Mouse (Mus musculus) left cerebral cortex, adult 9 months (tissue): ENCODE results near the gene Olfr1226.
"Not testable (repeated sequence)": the region's sequence is repeated elsewhere in the genome, so short reads cannot be mapped to it uniquely, and the experiment has no call there.

Source experiments
- DNase-seq, 2 experiments: peaks; one replicate each; pipeline ENCODE4 v3.0.0; 2022; ENCODE audit warnings: low spot score in 2 of 2

The Olfr1226 gene

GRCm38 (mm10) chr2:89199948-89200347 is at the start of gene Olfr1226:
Gene Olfr1226, minus strand, starts transcription at chr2:89200048.
- DNase-seq, result no peak

- no peak for DNase-seq
Observed at GRCm38 (mm10) chr2:89196325-89196982, 3.4 kb downstream of the Olfr1226 start.

DNA sequence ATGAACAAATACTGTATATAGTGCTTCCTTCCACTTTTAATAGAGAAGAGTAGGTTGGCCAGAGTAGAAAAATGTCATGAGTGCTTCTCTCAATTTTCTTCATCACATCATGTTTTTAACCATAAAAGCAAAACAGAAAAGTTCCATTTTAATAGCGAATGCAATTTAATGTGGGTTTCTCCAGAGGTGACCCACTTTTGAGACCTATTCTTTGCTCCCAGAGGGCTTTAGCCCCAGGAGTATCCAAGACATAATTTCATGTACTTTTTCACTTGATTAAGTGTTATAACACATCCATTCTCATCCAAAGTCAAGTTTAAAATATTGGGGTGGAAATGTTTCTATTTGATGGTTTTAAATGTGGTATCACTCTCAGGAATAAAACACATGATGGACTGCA is 25.3 kb downstream of the Olfr1226 start, which contains the start of gene Olfr1225:
Olfr1225 (minus strand) TSS at position 101 of the 400 bp plus-strand sequence.
- no peak for DNase-seq

DNA sequence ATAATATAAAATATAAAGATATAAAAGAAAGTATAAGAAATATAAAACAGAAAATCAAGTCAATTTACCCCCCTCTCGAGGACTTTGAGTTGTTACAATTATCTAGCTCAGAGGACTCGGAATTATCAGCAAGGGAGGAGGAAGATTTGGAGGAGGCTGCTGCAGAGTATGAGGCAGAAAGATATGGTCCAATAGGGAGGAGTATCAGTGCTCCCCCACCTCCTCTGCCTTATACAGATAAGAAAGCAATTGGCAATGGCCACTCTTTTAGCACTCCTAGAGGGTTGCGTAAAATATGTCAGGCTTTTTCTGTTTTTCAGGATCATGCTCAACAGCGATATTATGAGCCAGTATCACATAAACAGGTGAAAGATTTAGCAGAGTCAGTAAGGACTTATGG is 35.1 kb downstream of the Olfr1226 start:
- DNase-seq, result not testable (repeated sequence)

GRCm38 (mm10) chr2:89163991-89164390 is 35.9 kb downstream of the Olfr1226 start, which contains the start of gene Olfr1224-ps1:
Gene Olfr1224-ps1, minus strand, starts transcription at chr2:89164091.
- DNase-seq, result not testable (repeated sequence)

DNA sequence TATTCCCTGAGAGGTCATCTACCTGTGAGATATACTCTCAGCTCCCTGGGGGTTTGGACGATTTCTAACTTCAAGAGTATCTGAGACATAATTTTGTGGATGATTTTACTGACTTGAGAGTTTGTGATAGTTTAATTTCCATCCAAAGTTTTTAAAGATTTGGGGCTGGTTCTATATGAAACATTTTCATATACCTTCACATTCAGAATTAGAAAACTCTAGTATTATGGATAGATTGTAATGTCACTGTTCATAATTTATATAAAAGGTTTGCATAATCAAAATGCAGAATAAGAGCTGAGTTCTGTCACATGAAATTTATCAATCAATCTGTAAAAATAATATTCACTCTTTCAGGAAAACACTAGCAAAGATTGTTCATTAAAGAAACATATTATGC is 48.4 kb downstream of the Olfr1226 start, which contains the start of gene Olfr1223:
Olfr1223 (minus strand) TSS at position 101 of the 400 bp plus-strand sequence.
- DNase-seq, result no peak
